Mouse (Mus musculus) midbrain, embryonic 10.5 days (tissue): ENCODE measurements at regions not wholly inside any gene's neighbourhood (a gene's known extent, or its start where the extent isn't known, plus 50 kb on each side); places are given as distances from the start of the nearest gene placed in this dataset.
"Not testable (repeated sequence)": the region's sequence is repeated elsewhere in the genome, so short reads cannot be mapped to it uniquely, and the experiment has no call there.

Experiments used
- DNase-seq: peaks from one replicate; pipeline ENCODE4 v3.0.0-alpha.2; 2017; ENCODE audit warnings: low spot score
- H3K27ac ChIP-seq: fragments of 300-500 bp; sonication (generic); replicated peaks from 2 replicates; pipeline ENCODE4 v1.5.1; 2016; ENCODE audit warnings: mild to moderate bottlenecking
- H3K27me3 ChIP-seq: fragments of 300-500 bp; sonication (generic); 2 replicates; pipeline ENCODE4 v1.6.1; 2016; ENCODE audit warnings: low read depth, mild to moderate bottlenecking; ENCODE audit not compliant: poor library complexity, severe bottlenecking
- H3K36me3 ChIP-seq: fragments of 300-500 bp; sonication (generic); 2 replicates; pipeline ENCODE4 v1.6.1; 2016; ENCODE audit warnings: mild to moderate bottlenecking, moderate library complexity
- H3K4me1 ChIP-seq: fragments of 300-500 bp; sonication (generic); 2 replicates; pipeline ENCODE4 v1.6.1; 2016
- H3K4me3 ChIP-seq: fragments of 300-500 bp; sonication (generic); 2 replicates; pipeline ENCODE4 v1.5.1; 2016; ENCODE audit warnings: mild to moderate bottlenecking, moderate library complexity
- H3K9me3 ChIP-seq: fragments of 300-500 bp; sonication (generic); replicated peaks from 2 replicates; pipeline ENCODE4 v1.6.1; 2016; ENCODE audit warnings: mild to moderate bottlenecking
- WGBS: fragments of 180-500 bp; shearing (Covaris S2); methylation state at CpG from one replicate; pipeline ENCODE4 v1.1.7; 2016; 5-methylcytosine and 5-hydroxymethylcytosine counted together

DNA sequence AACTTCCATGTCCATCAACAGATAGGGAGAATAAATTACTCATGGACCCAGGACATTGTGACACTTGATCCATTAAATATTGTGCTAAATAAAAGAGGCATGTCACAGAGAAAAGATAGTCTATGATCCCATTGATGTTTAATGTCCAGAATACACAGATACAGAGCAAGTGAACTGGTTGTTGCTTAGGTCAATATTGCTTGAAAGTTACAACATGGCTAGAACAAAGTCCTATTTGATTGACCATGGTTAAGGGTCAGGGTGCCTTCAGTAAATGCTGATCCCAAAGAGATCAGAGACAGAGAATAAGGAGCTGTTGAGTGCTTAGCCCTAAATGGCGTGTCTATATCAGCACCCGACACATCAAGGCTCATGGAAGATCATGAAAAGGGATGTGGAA lies 50.7 kb upstream of the Cyp3a41b start:
- H3K4me1 ChIP-seq, H3K36me3 ChIP-seq, H3K27ac ChIP-seq, H3K4me3 ChIP-seq, H3K27me3 ChIP-seq, DNase-seq: not testable (repeated sequence)
- H3K9me3 ChIP-seq: peaks cover 100% of the 10 kb centered on the region
- 92% methylated on average over 2 of the region's 2 CpGs for WGBS
